Mouse (Mus musculus): Measurements from ENCODE around the gene Olfr610. TPM values are rescaled to one million over a fixed set of nuclear protein-coding genes. Genes with fewer than 3 reads are reported as not detected.

Olfr610 gene
- not detected in 4 replicates for total RNA-seq (2023)

DNA sequence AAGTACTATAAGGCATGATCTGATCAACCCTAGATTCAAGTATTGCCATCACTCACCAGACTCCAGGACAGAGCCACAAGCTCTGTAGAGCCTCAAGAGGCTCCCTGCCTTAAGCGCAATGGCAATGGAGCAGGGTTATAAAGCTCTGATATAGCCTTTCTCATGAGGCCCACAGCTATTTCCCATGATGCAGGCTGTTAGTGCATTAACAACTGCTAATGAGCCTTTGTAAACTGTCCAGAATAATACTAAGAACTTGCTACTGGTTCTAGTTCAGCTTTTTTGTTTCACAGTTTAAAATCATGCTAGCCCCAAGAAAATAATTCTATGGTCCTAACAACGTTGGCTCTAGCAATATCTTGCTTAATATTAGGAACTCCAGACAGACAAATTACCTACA is at the start of gene Olfr610:
Gene Olfr610, minus strand, starts transcription at position 101 of the 400 bp plus-strand sequence.

DNA sequence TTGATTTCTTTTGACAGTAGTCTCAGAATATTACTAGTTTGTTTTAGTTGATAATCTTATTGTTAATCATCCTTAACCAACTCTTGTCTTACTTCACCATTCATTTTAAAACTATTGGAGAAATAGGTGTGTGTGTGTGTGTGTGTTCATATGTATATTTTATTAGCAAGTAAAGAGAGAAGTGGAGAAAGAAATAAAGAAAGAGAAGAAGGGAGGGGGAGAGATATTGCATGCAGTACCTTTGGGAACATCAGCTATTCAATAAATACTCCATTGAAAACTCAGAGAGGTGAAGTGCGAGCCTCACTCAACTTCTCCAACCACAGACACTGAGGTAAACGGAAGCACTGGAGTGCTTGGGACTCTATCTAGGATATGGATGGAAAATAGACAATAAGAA is 43.9 kb upstream of the Olfr610 start, which contains the start of gene Olfr615:
Gene Olfr615, plus strand, starts transcription at position 301 of the 400 bp plus-strand sequence.

DNA sequence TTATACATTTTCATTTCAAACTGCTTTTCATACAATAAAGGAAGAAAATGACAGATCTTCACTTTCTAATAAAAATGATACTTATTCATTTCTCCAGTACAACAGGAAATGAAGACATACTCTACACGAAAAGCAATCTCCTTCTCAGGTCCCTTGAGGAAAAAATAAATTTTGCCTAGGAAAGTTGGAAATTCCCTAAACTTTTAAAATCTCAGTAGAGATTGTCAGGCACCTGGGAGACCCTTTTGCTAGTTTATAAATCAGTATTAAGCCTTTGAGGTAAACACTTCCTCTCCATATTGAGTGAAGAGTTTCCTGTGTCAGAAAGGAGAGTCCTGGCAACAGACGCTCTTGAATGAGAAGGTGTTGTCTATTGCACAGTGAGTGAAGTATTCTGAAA is 35.9 kb upstream of the Olfr610 start, which contains the start of gene Olfr613:
Gene Olfr613, plus strand, starts transcription at position 301 of the 400 bp plus-strand sequence.

DNA sequence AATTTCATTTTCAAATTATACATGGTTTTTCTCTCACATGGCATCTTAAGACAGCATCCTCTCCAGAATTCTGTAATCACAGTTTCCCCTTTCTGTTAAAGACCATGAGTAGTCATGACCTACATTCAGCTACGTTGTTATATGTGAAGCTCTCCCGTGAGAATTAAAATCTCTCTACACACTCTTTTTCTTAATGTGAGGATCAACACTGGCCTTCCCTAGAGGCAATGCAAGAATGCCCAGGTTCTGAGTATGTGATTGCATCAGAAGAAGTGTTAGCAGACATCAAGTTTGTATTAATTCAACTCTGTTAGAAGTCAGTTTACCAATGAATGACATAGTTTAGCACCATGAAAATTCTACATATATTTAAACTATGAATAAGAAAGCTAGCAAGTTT is 30.7 kb upstream of the Olfr610 start, which contains the start of gene Olfr612:
Gene Olfr612, minus strand, starts transcription at position 101 of the 400 bp plus-strand sequence.

DNA sequence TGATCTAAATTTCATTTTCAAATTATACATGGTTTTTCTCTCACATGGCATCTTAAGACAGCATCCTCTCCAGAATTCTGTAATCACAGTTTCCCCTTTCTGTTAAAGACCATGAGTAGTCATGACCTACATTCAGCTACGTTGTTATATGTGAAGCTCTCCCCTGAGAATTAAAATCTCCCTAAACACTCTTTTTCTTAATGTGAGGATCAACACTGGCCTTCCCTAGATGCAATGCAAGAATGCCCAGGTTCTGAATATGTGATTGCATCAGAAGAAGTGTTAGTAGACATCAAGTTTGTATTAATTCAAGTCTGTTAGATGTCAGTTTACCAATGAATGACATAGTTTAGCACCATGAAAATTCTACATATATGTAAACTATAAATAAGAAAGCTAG is 8.8 kb upstream of the Olfr610 start, which contains the start of gene Olfr611:
Gene Olfr611, minus strand, starts transcription at position 101 of the 400 bp plus-strand sequence.

DNA sequence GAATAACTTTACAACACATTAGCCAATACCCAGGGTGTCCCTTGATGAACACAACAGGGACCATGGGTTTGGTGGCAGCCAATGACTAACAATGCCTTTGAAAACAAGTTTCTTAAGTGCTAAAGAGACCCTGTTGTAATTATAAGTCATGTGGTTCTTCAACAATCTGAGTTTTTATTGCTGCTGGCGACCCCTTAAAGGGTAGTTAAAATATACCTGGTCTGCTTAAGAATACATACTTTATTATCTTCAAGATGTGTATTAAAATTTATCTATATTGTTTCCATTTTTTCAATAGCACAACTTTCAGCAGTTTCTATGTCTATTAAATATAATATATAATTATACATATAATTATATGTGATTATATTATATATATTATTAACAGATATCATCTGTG is 14.0 kb downstream of the Olfr610 start, which contains the start of gene Olfr609:
Gene Olfr609, minus strand, starts transcription at position 101 of the 400 bp plus-strand sequence.

DNA sequence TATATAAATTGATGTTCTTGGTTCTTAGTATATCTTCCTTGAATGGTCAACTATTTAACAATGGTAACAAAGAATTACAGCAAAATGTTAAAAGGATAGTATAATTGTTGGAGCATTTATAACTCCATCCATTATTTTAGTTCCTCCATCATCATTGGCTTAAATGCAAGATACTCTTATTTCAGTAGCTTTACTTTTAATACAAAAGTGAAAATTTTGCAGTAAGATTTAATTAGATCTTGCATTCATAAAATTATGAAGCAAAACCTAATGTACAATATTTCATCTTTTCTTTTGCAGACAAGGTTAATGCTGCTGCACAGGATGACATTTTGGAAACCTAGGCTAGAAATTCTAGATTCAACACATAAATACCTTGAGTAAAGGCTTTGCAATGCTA is 42.3 kb downstream of the Olfr610 start, which contains the start of gene Olfr608:
Gene Olfr608, plus strand, starts transcription at position 301 of the 400 bp plus-strand sequence.

Other genes starting within 250 kb of the Olfr610 start
- gene Olfr596, start 206.5 kb downstream of the Olfr610 start, total RNA-seq (2023) = not detected in 4 replicates
- gene Olfr597, start 195.8 kb downstream of the Olfr610 start, total RNA-seq (2023) = not detected in 4 replicates
- not detected in 4 replicates for gene Olfr598, start 188.6 kb downstream of the Olfr610 start, total RNA-seq (2023)
- gene Olfr599, start 176.2 kb downstream of the Olfr610 start, total RNA-seq (2023) = not detected in 4 replicates
- gene Olfr600, start 162.5 kb downstream of the Olfr610 start, total RNA-seq (2023) = not detected in 4 replicates
- gene Olfr601, start 149.5 kb downstream of the Olfr610 start, total RNA-seq (2023) = not detected in 4 replicates
- gene Olfr603, start 125.9 kb downstream of the Olfr610 start, total RNA-seq (2023) = not detected in 4 replicates
- not detected in 4 replicates for gene Usp17lc, start 97.0 kb downstream of the Olfr610 start, total RNA-seq (2023)
- gene Olfr605, start 66.7 kb downstream of the Olfr610 start, total RNA-seq (2023) = not detected in 4 replicates
- not detected in 4 replicates for gene Olfr606, start 63.1 kb downstream of the Olfr610 start, total RNA-seq (2023)
- not detected in 4 replicates for gene Olfr607, start 48.0 kb downstream of the Olfr610 start, total RNA-seq (2023)
- not detected in 4 replicates for gene Olfr608, start 42.2 kb downstream of the Olfr610 start, total RNA-seq (2023)
- gene Olfr609, start 14.1 kb downstream of the Olfr610 start, total RNA-seq (2023) = not detected in 4 replicates
- gene Olfr611, start 8.7 kb upstream of the Olfr610 start, total RNA-seq (2023) = not detected in 4 replicates
- gene Olfr612, start 30.6 kb upstream of the Olfr610 start, total RNA-seq (2023) = not detected in 4 replicates
- gene Olfr613, start 36.0 kb upstream of the Olfr610 start, total RNA-seq (2023) = not detected in 4 replicates
- not detected in 4 replicates for gene Olfr615, start 44.0 kb upstream of the Olfr610 start, total RNA-seq (2023)
- gene Olfr616, start 57.0 kb upstream of the Olfr610 start, total RNA-seq (2023) = not detected in 4 replicates
- gene Olfr617, start 60.9 kb upstream of the Olfr610 start, total RNA-seq (2023) = not detected in 4 replicates
- gene Olfr618, start 78.0 kb upstream of the Olfr610 start, total RNA-seq (2023) = not detected in 4 replicates
- gene Olfr619, start 88.5 kb upstream of the Olfr610 start, total RNA-seq (2023) = not detected in 4 replicates
- gene Olfr620, start 100.4 kb upstream of the Olfr610 start, total RNA-seq (2023) = not detected in 4 replicates
- gene Olfr622, start 130.6 kb upstream of the Olfr610 start, total RNA-seq (2023) = not detected in 4 replicates
- gene Olfr623, start 151.6 kb upstream of the Olfr610 start, total RNA-seq (2023) = not detected in 4 replicates
- gene Olfr624, start 159.1 kb upstream of the Olfr610 start, total RNA-seq (2023) = not detected in 4 replicates
- not detected in 4 replicates for gene Olfr625-ps1, start 170.6 kb upstream of the Olfr610 start, total RNA-seq (2023)
- gene Olfr243, start 202.5 kb upstream of the Olfr610 start, total RNA-seq (2023) = not detected in 4 replicates
- not detected in 4 replicates for gene Olfr628, start 218.3 kb upstream of the Olfr610 start, total RNA-seq (2023)
- gene Olfr629, start 232.8 kb upstream of the Olfr610 start, total RNA-seq (2023) = not detected in 4 replicates
- not detected in 4 replicates for gene Olfr630, start 245.2 kb upstream of the Olfr610 start, total RNA-seq (2023)

Data from B cell, adult 62 days (primary cell).